Mouse (Mus musculus) yolk sac, embryonic 10.5 days (tissue): ENCODE measurements around the gene Ppp1r13l.

ENCODE experiments used
- DNase-seq: peaks from one replicate; pipeline ENCODE4 v3.0.0-alpha.2; 2017; ENCODE audit warnings: low spot score

Ppp1r13l gene

DNA sequence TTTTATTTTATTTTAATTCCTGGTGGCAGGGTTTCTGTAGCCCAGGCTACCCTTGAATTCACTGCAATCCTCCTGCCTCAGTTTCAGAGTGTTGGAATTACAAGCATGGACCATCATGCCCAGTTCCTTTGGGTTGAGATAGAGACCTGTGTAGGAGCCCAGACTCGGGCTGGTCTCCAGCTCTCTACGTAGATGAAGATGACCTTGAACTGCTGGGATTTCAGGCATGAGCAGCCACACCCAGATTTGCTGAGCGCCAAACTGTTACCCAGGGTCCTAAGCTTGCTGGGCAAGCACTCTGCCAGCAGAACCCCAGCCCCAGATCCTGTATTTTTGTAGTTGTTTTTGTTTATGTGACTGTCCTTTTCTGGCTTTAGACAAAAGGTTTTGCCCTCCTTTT lies 54.0 kb downstream of the Ppp1r13l start:
- DNase-seq: no peak

- DNase-seq: no peak
These were observed 57.0 kb downstream of the Ppp1r13l start for GRCm38 (mm10) chr7:19416590-19416989.

DNA sequence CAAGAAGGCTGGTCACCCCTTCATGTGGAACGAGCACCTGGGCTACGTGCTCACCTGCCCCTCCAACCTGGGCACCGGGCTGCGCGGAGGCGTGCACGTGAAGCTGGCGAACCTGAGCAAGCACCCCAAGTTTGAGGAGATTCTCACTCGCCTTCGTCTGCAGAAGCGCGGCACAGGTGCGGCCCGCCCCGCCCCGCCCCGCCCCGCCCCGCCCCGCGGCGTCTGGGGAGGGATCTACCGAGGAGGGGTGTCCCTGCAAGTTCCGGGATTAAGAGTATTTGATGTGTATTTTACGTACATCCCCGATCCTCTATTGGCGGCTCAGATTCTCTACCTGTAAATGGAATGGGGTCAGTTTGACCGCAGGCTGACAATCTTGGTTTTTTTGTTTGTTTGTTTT lies 60.6 kb downstream of the Ppp1r13l start:
- DNase-seq: no peak

- DNase-seq: peak; percentile 82
These were observed 61.5 kb downstream of the Ppp1r13l start for GRCm38 (mm10) chr7:19420821-19421636.

GRCm38 (mm10) chr7:19423083-19423482 lies 63.5 kb downstream of the Ppp1r13l start:
- DNase-seq: no peak

DNA sequence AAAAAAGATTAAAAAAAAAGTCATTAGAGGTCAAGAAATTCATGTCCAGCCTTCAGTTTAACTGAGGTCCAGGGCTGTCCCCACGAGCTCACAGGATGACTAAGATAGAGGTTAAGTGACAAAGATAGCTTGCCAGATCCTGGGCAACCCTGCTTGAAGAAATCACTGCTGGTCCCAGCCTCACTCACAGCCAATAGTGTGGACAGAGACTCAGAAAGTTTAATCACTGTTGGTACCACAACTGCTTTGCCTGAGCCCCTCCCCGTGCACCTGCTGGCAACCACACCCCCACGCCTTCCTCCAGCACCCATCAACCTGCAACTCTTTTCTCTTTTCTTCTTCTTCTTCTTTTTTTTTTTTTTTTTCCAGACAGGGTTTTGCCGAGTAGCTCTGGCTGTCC lies 64.5 kb downstream of the Ppp1r13l start:
- DNase-seq: no peak

DNA sequence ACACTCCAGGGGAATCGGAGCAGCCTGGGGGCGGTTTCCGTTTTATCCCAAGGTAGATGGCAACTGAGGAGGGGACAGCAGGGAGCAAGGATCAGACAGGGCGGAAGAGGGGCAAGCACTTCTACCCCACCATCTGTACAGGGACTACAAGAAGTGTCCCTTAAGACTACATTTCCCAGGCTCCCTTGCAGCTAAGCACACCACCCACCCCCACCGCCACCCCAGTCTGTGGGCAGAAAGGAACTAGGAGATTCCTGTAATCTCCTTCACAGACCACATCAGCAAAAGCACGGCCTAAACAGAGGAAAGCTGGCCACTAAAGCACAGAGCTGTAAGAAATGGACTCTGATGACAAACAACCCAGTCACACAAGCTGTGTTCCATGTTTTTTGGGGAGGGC lies 66.8 kb downstream of the Ppp1r13l start:
- no peak for DNase-seq

DNA sequence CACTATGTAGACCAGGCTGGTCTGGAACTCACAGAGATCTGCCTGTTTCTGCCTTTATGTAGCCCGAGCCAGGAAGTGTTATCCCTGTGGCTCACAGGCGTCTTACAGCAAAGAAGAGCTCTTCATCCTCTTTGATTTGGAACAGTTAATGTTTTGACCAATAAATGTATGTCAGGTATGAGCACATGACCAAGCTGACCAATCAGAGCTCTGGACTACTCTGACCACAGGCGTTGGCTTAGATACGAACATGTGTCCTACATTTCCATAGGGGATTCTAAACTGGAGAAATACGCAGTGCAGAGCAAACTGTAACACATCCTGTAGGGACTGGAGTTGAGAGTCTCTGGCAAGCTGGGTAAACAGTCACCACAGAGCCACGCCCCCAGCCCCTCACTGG lies 67.3 kb downstream of the Ppp1r13l start:
- no peak for DNase-seq
